Mouse (Mus musculus) adrenal gland, postnatal 10 days (tissue): ENCODE measurements at regions not wholly inside any gene's neighbourhood (a gene's known extent, or its start where the extent isn't known, plus 50 kb on each side); places are given as distances from the start of the nearest gene placed in this dataset.

Experiments used
- DNase-seq: peaks from one replicate; pipeline ENCODE4 v3.0.0; 2021; ENCODE audit warnings: mixed read lengths

- DNase-seq, result no peak
Observed at GRCm38 (mm10) chr5:112101739-112102590, 150.4 kb downstream of the Cryba4 start.

GRCm38 (mm10) chr5:112110306-112110969 lies 141.9 kb downstream of the Cryba4 start:
- no peak for DNase-seq

GRCm38 (mm10) chr5:112120766-112121165 lies 131.6 kb downstream of the Cryba4 start:
- DNase-seq, result no peak

- no peak for DNase-seq
Observed at GRCm38 (mm10) chr5:112121554-112121953, 130.8 kb downstream of the Cryba4 start.

- DNase-seq, result no peak
Observed at GRCm38 (mm10) chr5:112122581-112122980, 129.7 kb downstream of the Cryba4 start.

- DNase-seq, result no peak
Observed at GRCm38 (mm10) chr5:112127171-112127570, 125.1 kb downstream of the Cryba4 start.

- DNase-seq, result peak; percentile 12
Observed at GRCm38 (mm10) chr5:112132746-112133145, 119.6 kb downstream of the Cryba4 start.

- peak; percentile 4 for DNase-seq
Observed at GRCm38 (mm10) chr5:112133688-112134573, 118.4 kb downstream of the Cryba4 start.

GRCm38 (mm10) chr5:112136646-112137045 lies 115.7 kb downstream of the Cryba4 start:
- no peak for DNase-seq

GRCm38 (mm10) chr5:112138246-112138645 lies 114.1 kb downstream of the Cryba4 start:
- no peak for DNase-seq

GRCm38 (mm10) chr5:112142731-112143130 lies 109.6 kb downstream of the Cryba4 start:
- no peak for DNase-seq

GRCm38 (mm10) chr5:112143993-112144621 lies 108.2 kb downstream of the Cryba4 start:
- DNase-seq, result peak; percentile 13

- peak; percentile 92 for DNase-seq
Observed at GRCm38 (mm10) chr5:112153675-112154085, 98.6 kb downstream of the Cryba4 start.

GRCm38 (mm10) chr5:112154650-112155049 lies 97.7 kb downstream of the Cryba4 start:
- no peak for DNase-seq

- DNase-seq, result no peak
Observed at GRCm38 (mm10) chr5:112155051-112155450, 97.3 kb downstream of the Cryba4 start.

- no peak for DNase-seq
Observed at GRCm38 (mm10) chr5:112156005-112156404, 96.3 kb downstream of the Cryba4 start.

- no peak for DNase-seq
Observed at GRCm38 (mm10) chr5:112166410-112167175, 85.7 kb downstream of the Cryba4 start.

- DNase-seq, result no peak
Observed at GRCm38 (mm10) chr5:112167790-112168189, 84.5 kb downstream of the Cryba4 start.

GRCm38 (mm10) chr5:112171325-112171724 lies 81.0 kb downstream of the Cryba4 start:
- no peak for DNase-seq

GRCm38 (mm10) chr5:112179213-112180057 lies 72.9 kb downstream of the Cryba4 start:
- DNase-seq, result peak; percentile 22
